Mouse (Mus musculus) kidney, embryonic 14.5 days (tissue): ENCODE measurements around the gene Gna11. TPM values are rescaled to one million over a fixed set of nuclear protein-coding genes. Genes with fewer than 3 reads are reported as not detected.
A peak's percentile ranks its signal among the peaks of the same experiment; 100 is the strongest.

Experiments
- ATAC-seq: fragments of 200-750 bp; cut with Nextera tagmentation; 2 replicates; pipeline ENCODE4 v1.8.0; 2017; ENCODE audit warnings: moderate number of reproducible peaks, mild to moderate bottlenecking, moderate TSS enrichment, moderate library complexity; ENCODE audit not compliant: low FRiP score, low TSS enrichment
- H3K27ac ChIP-seq: fragments of 300-500 bp; sonication (generic); 2 replicates; pipeline ENCODE4 v1.5.1; 2014; ENCODE audit warnings: low read depth, mild to moderate bottlenecking, low read length, moderate library complexity, mixed read lengths
- H3K27me3 ChIP-seq: fragments of 300-500 bp; sonication (generic); 2 replicates; pipeline ENCODE4 v1.6.1; 2014; ENCODE audit warnings: mild to moderate bottlenecking, low read length; ENCODE audit not compliant: control insufficient read depth, insufficient read depth
- H3K36me3 ChIP-seq: fragments of 300-500 bp; sonication (generic); 2 replicates; pipeline ENCODE4 v1.6.1; 2014; ENCODE audit warnings: low read length, mixed read lengths; ENCODE audit not compliant: control insufficient read depth, insufficient read depth
- H3K4me1 ChIP-seq: fragments of 300-500 bp; sonication (generic); 2 replicates; pipeline ENCODE4 v1.6.1; 2014; ENCODE audit warnings: low read length, mixed read lengths; ENCODE audit not compliant: control insufficient read depth, insufficient read depth
- H3K4me2 ChIP-seq: fragments of 300-500 bp; sonication (generic); replicated peaks from 2 replicates; pipeline ENCODE4 v1.6.1; 2014; ENCODE audit warnings: low read depth, mild to moderate bottlenecking, low read length
- H3K4me3 ChIP-seq: fragments of 300-500 bp; sonication (generic); 2 replicates; pipeline ENCODE4 v1.5.1; 2014; ENCODE audit warnings: mild to moderate bottlenecking, low read length
- H3K9ac ChIP-seq: fragments of 300-500 bp; sonication (generic); 2 replicates; pipeline ENCODE4 v1.6.1; 2014; ENCODE audit warnings: low read depth, mild to moderate bottlenecking, low read length, moderate library complexity
- H3K9me3 ChIP-seq: fragments of 300-500 bp; sonication (generic); 2 replicates; pipeline ENCODE4 v1.6.1; 2016; ENCODE audit warnings: low read length; ENCODE audit not compliant: control insufficient read depth
- WGBS: fragments of 180-500 bp; shearing (Covaris S2); extraction: QIAGEN DNeasy Blood & Tissue Kit; methylation state at CpG from one replicate; pipeline ENCODE4 v1.1.7; 2014; 5-methylcytosine and 5-hydroxymethylcytosine counted together
- polyA plus RNA-seq: library from polyadenylated mRNA; unstranded; fragments of >200 nt; fragmentation: Nextera tagmentation; extraction: Ambion mirVana; gene quantifications from 2 replicates; pipeline ENCODE4 v1.2.1, GENCODE M21; 2014

The Gna11 gene
- polyA plus RNA-seq, 1 experiment from 2014 or later: 89.2 TPM

GRCm38 (mm10) chr10:81496969-81497368 lies 48.0 kb downstream of the Gna11 start:
- Histone ChIP-seq H3K9me3 (no peaks in the 10 kb centered on the region), H3K36me3 (peaks cover 20% of the 10 kb centered on the region), H3K4me3 (peak overlapping the region; percentile 78), H3K27ac (0 out of 2 replicates have a peak overlapping the region, but pooled peaks have one; percentile 48), H3K4me2 (peak overlapping the region; percentile 41), H3K9ac (peak overlapping the region; percentile 34), H3K27me3 (no peaks in the 10 kb centered on the region), H3K4me1 (peaks cover 11% of the 10 kb centered on the region)
- ATAC-seq: no peak
- WGBS: 33% methylated on average over 4 of the region's 4 CpGs

GRCm38 (mm10) chr10:81496264-81496901 lies 48.6 kb downstream of the Gna11 start, which contains the start of gene Ncln:
Ncln (minus strand) TSS chr10:81496392.
- Histone ChIP-seq H3K27ac (peak within 1 kb of the TSS; percentile 48; the same call in 1 of the 2 replicates), H3K27me3 (no peaks in the 10 kb centered on the region), H3K36me3 (peaks cover 26% of the 10 kb centered on the region), H3K4me2 (peak within 1 kb of the TSS; percentile 96), H3K4me3 (peak within 1 kb of the TSS; percentile 78), H3K9me3 (no peaks in the 10 kb centered on the region), H3K9ac (peak within 1 kb of the TSS; percentile 83), H3K4me1 (peaks cover 11% of the 10 kb centered on the region)
- ATAC-seq: peak; percentile 95
- under 1% methylated on average over 32 of the region's 45 CpGs for WGBS

GRCm38 (mm10) chr10:81495616-81496263 lies 49.2 kb downstream of the Gna11 start:
- ATAC-seq: peak; percentile 17
- Histone ChIP-seq H3K36me3 (peaks cover 32% of the 10 kb centered on the region), H3K4me3 (peak overlapping the region; percentile 78), H3K4me1 (peaks cover 11% of the 10 kb centered on the region), H3K9ac (peak overlapping the region; percentile 83), H3K27me3 (no peaks in the 10 kb centered on the region), H3K9me3 (no peaks in the 10 kb centered on the region), H3K27ac (peak overlapping the region; percentile 38; the same call in 1 of the 2 replicates), H3K4me2 (peak overlapping the region; percentile 96)
- 1% methylated on average over 38 of the region's 41 CpGs for WGBS

- no peak for ATAC-seq
- WGBS: 73% methylated on average over 6 of the region's 6 CpGs
Measured at GRCm38 (mm10) chr10:81495151-81495550, 49.8 kb downstream of the Gna11 start.

GRCm38 (mm10) chr10:81494260-81495041 lies 50.5 kb downstream of the Gna11 start:
- Histone ChIP-seq H3K4me2 (no peak overlapping the region), H3K9me3 (no peaks in the 10 kb centered on the region), H3K27me3 (no peaks in the 10 kb centered on the region), H3K4me3 (peak overlapping the region; percentile 78; the same call in 1 of the 2 replicates), H3K27ac (no peak overlapping the region), H3K4me1 (peaks cover 11% of the 10 kb centered on the region), H3K36me3 (peaks cover 45% of the 10 kb centered on the region), H3K9ac (peak overlapping the region; percentile 83; the same call in 1 of the 2 replicates)
- WGBS: 75% methylated on average over 11 of the region's 11 CpGs
- no peak for ATAC-seq

More at GRCm38 (mm10) chr10:81495151-81495550, 49.8 kb downstream of the Gna11 start:
- Histone ChIP-seq H3K4me2 (peak overlapping the region; percentile 96), H3K9me3 (no peaks in the 10 kb centered on the region), H3K27ac (no peak overlapping the region), H3K4me1 (peaks cover 11% of the 10 kb centered on the region), H3K9ac (peak overlapping the region; percentile 83), H3K4me3 (peak overlapping the region; percentile 78), H3K36me3 (peaks cover 38% of the 10 kb centered on the region), H3K27me3 (no peaks in the 10 kb centered on the region)

- Histone ChIP-seq H3K27ac (no peak overlapping the region), H3K36me3 (peaks cover 52% of the 10 kb centered on the region), H3K4me3 (no peak overlapping the region), H3K9me3 (no peaks in the 10 kb centered on the region), H3K4me1 (peaks cover 11% of the 10 kb centered on the region), H3K27me3 (no peaks in the 10 kb centered on the region), H3K9ac (no peak overlapping the region), H3K4me2 (no peak overlapping the region)
- WGBS: 70% methylated on average over 8 of the region's 8 CpGs
- ATAC-seq: no peak
Measured at GRCm38 (mm10) chr10:81493601-81494220, 51.3 kb downstream of the Gna11 start.

GRCm38 (mm10) chr10:81492606-81493240 lies 52.3 kb downstream of the Gna11 start:
- H3K4me1 ChIP-seq: peaks cover 11% of the 10 kb centered on the region
- no peak overlapping the region for H3K9ac ChIP-seq
- no peaks in the 10 kb centered on the region for H3K9me3 ChIP-seq
- WGBS: 89% methylated on average over 11 of the region's 11 CpGs
- H3K4me2 ChIP-seq: no peak overlapping the region
- no peak for ATAC-seq
- peaks cover 62% of the 10 kb centered on the region for H3K36me3 ChIP-seq
- H3K4me3 ChIP-seq: no peak overlapping the region
- H3K27me3 ChIP-seq: no peaks in the 10 kb centered on the region
- H3K27ac ChIP-seq: no peak overlapping the region

- H3K4me2 ChIP-seq: no peak overlapping the region
- H3K4me1 ChIP-seq: peaks cover 11% of the 10 kb centered on the region
- H3K27ac ChIP-seq: no peak overlapping the region
- H3K36me3 ChIP-seq: peaks cover 79% of the 10 kb centered on the region
- no peak overlapping the region for H3K4me3 ChIP-seq
- H3K9me3 ChIP-seq: no peaks in the 10 kb centered on the region
- no peaks in the 10 kb centered on the region for H3K27me3 ChIP-seq
- 92% methylated on average over 9 of the region's 9 CpGs for WGBS
- ATAC-seq: no peak
- H3K9ac ChIP-seq: no peak overlapping the region
Measured at GRCm38 (mm10) chr10:81491018-81491417, 54.0 kb downstream of the Gna11 start.
